Mouse (Mus musculus) C2C12 (cell line): ENCODE results near the gene Idua.

Source experiments
- CTCF ChIP-seq: IDR thresholded peaks from one replicate; pipeline ENCODE4 v1.5.1; 2011; ENCODE audit not compliant: control insufficient read depth, insufficient read depth, insufficient read length
- USF1 ChIP-seq: IDR thresholded peaks from one replicate; pipeline ENCODE4 v1.6.1; 2011; ENCODE audit warnings: low read depth, mild to moderate bottlenecking, control low read depth, moderate library complexity

DNA sequence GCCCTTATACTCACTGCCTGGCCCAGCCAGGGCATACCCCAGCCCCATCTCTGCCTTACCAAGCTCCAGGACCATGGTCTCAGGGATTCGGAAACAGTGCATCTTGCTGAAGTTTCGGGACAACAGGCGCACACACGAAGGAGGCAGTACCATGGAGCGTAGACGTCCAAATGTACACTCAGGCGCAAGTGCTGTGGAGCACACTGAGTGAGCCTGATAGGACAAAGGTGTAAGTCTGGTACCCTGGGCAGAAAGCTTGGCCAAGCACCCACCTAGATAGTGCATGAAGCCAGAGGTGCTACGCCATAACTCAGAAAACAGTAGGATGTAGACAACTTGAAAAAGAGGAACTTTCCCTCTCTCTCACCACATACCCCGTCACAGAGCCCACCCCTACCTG lies 4.8 kb upstream of the Idua start:
- TF ChIP-seq CTCF (no peak), USF1 (no peak)
